Mouse (Mus musculus) common myeloid progenitor, adult 5-6 weeks (primary cell): ENCODE measurements around the gene Slc52a3. TPM values are rescaled to one million over a fixed set of nuclear protein-coding genes. Genes with fewer than 3 reads are reported as not detected.

Source experiments
- ATAC-seq: replicated peaks from 2 replicates; pipeline ENCODE4 v1.8.0; 2016; ENCODE audit warnings: low read depth, mild to moderate bottlenecking, moderate TSS enrichment, inconsistent platforms; ENCODE audit not compliant: poor library complexity, severe bottlenecking
- total RNA-seq: library from RNA; stranded (forward); fragments of 200-1000, 187-1606 nt; gene quantifications from 2 replicates; pipeline ENCODE4 v1.2.3, GENCODE M21; 2017

Slc52a3 gene
- total RNA-seq, 1 experiment from 2014 or later = 1.1 TPM

DNA sequence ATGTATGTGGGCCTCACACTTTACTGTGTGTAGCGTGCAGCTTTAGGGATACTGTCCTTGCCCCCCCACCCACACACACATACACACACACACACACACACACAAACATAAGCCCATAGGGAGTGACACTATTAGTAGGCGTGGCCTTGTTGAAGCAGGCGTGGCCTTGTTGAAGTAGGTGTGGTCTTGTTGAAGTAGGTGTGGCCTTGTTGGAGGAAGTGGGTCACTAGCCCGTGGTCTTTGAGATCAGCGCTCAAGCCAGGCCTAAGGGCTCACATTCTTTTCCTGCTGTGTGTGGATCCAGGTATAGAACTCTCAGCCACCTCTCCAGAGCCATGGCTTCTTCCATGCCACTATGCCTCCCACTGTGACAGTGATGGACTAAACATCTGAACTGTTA, 34.7 kb downstream of the Slc52a3 start:
- 0 out of 2 replicates have a peak, but pooled peaks have one; percentile 12 for ATAC-seq

DNA sequence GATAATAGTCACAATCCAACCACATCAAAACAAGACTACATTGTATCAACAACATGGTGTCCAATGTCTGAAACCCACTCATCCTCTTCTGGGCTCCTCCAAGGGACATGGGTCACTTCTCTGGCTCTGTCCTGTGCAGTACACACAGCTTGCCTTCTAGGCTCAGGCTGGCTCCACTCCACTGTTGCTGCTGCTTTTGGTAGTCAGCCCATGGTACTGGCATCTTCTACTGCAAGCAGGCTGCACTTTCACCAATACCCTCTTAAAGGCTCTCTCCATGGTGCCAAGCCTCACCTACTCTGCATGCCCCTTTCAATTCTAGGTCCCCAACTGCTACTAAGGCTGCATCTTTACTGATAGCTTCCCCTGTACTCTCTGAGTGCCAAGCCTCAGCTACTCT, 43.8 kb downstream of the Slc52a3 start:
- ATAC-seq = no peak

DNA sequence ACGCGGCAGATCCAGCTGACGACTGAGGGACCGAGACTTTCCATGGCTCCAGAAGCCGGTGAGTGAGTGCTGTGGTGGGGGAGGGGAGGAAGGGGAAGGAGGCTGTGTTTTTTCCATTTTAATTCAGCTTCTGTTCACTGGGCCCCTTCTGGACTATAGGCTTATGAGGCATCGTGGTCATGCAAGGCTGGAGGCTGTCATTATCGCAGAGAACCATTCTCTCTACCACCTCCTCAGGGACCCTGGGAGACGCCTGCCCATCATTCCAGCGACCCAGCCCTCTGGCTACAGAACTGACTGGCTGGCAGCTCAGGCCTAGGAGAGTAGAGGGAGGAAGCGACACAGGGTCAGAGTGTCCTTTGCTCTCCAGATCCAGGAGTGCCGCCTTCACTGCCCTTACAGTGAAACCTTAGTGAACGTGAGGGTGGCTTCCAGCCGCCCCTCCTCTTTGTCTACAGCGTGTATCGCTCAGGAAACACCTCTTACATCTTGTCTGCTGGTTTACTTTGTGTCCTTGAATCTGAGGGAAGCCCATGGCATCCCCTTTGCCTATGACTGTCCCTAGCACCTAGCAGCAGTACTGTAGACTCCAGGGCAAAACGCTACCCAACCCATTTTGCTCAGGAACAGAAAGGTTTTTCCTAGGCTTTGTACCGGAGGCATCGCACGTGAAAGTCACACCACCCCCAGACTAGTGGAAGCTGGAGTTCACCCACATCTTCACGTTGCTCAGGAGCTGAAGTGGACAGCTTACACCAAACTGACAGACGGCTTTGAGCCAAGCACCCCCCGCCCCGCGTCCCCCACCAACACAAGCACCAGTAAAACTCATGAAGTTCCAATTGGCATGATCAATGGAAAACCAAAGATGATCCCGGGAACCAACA, 51.0 kb downstream of the Slc52a3 start:
- ATAC-seq = no peak

DNA sequence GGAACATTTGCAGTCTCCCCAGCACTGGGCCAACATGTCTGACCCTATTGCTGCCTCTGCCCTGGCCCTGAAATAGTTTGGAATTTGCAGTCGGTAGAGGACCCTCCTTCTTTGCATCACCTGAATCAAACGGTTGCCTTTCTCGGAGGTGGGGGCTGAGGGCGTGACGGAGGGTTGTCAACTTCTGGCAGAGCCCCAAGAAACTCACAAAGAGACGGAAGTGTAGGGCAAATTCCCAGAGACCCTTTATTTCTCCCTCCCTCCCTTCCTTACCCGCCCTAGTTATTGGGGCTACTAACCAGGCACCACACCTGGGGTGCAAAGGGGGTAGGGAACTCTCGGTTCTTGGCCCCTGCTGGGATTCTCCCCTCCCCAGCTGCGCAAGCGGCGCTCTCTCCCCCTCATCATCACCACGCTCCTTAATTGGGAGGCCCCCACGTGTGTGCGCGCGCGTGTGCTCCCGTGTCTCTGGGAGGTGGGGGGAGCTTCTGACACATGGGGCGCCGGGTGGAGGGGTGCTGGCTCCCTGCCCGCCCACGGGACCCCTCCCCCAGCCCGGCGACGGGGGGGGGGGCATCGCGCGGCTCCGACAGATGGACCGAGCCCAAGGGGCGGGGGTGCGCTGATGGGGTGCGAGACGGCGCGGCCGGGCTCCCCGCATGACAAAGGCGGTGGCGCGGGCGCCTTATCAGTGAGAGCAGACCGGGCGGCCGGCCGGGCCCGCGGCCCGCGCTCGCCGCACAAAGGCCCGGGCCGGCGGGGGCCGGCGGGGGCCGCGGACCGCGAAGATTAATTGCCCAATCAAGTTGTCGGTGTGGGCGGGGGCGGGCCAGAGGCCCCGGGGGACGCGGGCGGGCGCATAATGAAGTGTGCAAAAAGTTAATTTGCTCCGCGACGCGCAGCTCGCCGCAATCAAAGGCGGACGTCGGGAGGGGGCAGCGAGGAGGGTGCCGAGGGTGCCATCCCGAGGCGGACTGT, 52.0 kb downstream of the Slc52a3 start:
- peak; percentile 26; the same call in 1 of the 2 replicates for ATAC-seq

DNA sequence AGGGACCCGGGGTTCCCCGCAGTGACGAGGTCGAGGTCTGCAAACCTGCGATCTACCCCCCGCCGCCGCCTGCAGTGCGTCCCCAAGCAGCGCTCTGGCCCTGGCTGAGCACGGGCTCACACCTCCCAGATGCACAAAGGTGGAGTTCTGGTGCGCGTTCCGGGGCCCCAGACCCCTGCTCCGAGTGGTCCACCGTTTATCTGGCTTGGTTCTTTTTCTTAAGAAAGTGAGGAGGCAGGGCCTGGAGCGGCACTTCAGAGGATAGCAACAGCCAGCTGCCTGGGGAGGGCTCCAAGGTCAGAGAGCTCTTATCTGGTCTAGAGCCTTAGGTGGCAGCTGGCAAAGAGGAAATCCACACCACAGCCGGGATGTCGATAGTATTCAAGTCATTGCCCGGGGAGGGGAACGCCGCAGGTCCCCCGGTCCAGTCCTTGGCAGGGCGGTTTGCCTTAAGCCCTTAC, 52.7 kb downstream of the Slc52a3 start:
- ATAC-seq = peak; percentile 84

DNA sequence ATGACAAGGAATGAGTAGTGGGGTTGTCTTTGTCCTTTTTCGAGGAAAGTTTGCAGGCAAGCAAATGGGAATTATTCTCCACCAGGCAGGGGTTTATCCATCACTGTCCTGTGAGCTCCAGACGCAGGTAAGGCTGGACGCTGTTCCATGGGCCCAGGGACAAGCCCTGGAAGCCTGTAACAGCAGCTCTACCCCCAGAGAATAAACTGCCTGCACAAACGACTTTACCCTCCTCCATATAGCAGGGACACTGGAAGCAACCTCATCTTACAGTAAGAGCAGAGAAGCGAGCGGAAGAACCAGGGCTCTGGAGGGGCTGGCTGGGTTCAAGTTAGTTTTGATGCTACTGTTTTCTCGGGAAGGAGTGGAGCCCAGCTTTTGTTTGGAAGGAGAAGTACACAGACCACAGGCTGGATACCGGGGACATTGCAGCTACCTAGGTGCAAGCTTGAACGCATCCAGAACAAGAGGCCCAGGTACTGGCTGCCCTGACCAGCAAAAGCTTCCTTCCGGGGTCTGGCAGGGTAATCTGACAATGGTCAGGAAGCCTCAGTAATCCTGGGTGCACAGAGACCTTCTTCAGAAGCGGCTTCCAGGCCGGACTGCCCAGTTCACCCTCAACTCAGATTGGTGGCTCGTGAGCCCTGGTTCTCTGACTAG, 53.4 kb downstream of the Slc52a3 start:
- no peak for ATAC-seq

DNA sequence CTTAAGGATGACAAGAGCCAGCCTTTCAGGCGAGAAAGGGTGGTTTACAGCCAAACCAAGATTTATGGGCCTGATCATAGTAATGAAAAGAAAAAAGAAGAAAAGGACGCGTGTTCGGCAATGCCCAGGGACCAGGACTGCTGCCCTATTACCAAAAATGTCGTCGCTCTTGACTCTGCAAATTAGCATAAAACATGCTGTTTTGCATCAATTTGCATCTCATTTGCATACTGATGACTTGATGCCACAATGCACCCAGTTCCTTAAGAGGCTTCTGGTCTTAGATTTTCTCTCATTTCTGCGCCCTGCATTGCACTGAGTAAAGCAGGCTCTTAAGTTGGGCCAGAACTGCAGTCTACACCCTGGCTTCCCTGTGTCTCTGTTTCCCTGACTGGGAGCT, 54.0 kb downstream of the Slc52a3 start:
- 0 out of 2 replicates have a peak, but pooled peaks have one; percentile 2 for ATAC-seq

DNA sequence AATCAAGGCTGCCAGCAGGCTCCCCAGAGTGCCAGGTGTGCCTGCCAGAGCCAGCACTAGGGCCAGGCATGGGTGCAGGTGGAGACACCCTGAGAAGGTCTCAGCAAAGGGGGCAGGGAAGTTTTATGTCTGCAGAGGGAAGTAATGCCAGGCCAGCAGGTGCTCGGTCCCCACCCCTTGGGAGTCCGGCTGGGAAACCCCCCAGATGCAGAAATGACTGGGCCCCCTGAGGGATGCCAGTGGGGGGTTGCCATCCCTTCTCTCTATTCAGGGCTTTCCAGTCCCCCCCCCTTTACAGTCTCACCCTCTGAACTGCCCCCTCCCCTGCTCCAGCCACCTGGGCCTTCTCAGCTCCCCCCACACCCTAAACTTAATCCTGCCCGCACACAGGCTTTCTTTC, 55.7 kb downstream of the Slc52a3 start:
- ATAC-seq = no peak

DNA sequence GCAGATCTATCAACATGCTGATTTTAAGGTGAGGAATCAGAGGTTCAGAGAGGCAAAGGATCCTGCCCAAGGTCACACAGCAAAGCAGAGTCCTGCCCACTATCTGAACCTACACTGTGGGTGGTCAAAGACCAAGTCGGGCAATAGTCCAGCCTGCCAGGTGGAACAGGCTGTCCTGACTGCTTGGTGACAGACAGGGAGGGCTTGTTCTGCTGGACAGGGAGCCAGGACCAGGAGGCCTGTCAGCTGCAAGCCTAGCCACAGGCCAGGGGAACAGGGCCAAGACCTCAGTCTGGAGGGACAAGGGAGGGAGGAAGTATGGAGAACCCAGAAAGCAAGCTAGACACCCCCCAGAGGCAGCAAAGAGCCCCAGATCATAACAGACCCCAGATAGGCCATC, 59.1 kb downstream of the Slc52a3 start:
- ATAC-seq = no peak

DNA sequence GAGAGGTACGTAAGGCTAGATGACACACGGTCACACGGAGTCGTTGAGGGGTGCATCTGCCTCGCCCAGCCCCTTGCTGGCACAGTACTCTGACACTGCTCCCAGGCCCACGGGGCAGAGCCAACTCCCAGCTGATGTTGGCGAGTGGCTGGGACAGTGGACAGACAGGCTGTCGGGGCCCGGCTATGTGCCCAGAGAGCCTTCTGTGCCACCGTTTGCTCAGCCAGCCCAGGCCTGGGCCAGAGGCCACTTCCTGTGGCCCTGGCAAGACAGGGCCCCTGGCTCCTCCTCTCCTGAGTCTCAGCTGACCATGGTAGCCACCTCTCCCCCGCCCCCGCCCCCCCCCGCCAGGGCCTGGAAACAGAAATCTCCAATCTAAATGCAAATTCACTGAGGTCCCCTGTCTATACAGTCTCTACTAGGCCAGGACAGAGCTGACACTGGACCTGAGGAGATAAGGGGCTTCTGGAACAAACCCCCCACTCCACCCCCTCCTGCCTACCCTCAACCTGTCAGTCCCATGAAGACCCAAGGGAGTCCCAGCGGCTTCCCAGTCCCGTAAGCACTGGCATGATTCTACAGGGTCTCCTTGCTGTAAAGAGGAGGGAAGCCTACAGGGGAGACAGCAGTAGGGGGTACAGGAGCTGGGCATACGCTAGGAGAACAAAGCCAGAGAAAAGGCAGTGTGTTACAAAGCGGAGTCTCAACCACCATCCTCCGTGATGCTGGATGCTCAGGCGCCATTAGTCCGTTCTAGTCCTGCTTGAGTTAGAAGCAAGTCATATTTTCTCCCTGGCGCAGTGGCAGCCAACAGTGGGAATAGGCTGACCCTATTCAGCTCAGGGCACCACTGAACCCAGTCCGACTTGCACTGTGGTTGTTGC, 60.3 kb downstream of the Slc52a3 start:
- no peak for ATAC-seq

DNA sequence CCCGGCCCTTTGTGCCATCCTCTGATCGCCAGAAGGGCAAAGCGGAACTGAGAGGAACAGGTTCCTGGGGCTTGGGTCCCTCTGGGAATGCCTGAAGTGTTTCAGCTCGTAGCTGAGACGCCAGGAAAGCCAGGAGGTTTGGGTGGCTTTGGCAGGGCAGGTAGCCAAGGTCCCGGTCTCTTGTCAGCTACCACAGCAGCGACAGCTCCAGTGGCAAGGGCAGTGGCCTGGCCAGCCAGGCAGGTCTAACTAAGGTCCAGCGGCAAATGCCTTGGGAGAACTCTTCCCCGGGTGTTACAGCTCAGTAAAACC, 60.9 kb downstream of the Slc52a3 start:
- ATAC-seq = no peak

Other genes starting within 250 kb of the Slc52a3 start
- not detected in 2 replicates for gene Rspo4, start 153.6 kb upstream of the Slc52a3 start, total RNA-seq
- not detected in 2 replicates for gene Angpt4, start 85.3 kb upstream of the Slc52a3 start, total RNA-seq
- 3.4 and 6.7 TPM in 2 replicates for gene Fam110a, start 16.3 kb upstream of the Slc52a3 start, total RNA-seq
- not detected in 2 replicates for gene Scrt2, start 85.0 kb downstream of the Slc52a3 start, total RNA-seq
- 9.8 and 13.2 TPM in 2 replicates for gene Srxn1, start 109.0 kb downstream of the Slc52a3 start, total RNA-seq
- 1.2 TPM in 1 of 2 replicates, not detected in the other for gene Tcf15, start 147.1 kb downstream of the Slc52a3 start, total RNA-seq
- 105 and 132 TPM in 2 replicates for gene Csnk2a1, start 230.3 kb downstream of the Slc52a3 start, total RNA-seq